Mouse (Mus musculus) hindbrain, embryonic 14.5 days (tissue): ENCODE data around the gene Pnpla1. TPM values are rescaled to one million over a fixed set of nuclear protein-coding genes. Genes with fewer than 3 reads are reported as not detected.

ENCODE experiments used
- ATAC-seq: fragments of 200-750 bp; cut with Nextera tagmentation; 2 replicates; pipeline ENCODE4 v1.8.0; 2017; ENCODE audit warnings: moderate number of reproducible peaks, mild to moderate bottlenecking, moderate TSS enrichment, moderate library complexity; ENCODE audit not compliant: low FRiP score
- DNase-seq: peaks from one replicate; pipeline ENCODE4 v3.0.0-alpha.2; 2015; ENCODE audit warnings: low spot score
- H3K27ac ChIP-seq: fragments of 300-500 bp; sonication (generic); 2 replicates; pipeline ENCODE4 v1.5.1; 2014; ENCODE audit warnings: mild to moderate bottlenecking, moderate library complexity
- H3K27me3 ChIP-seq: fragments of 300-500 bp; sonication (generic); 2 replicates; pipeline ENCODE4 v1.6.1; 2014; ENCODE audit warnings: mild to moderate bottlenecking, low read length, mixed read lengths; ENCODE audit not compliant: control insufficient read depth, insufficient read depth
- H3K36me3 ChIP-seq: fragments of 300-500 bp; sonication (generic); replicated peaks from 2 replicates; pipeline ENCODE4 v1.6.1; 2014; ENCODE audit not compliant: control insufficient read depth, insufficient read depth
- H3K4me1 ChIP-seq: fragments of 300-500 bp; sonication (generic); replicated peaks from 2 replicates; pipeline ENCODE4 v1.6.1; 2014; ENCODE audit warnings: antibody characterized with exemption, low read length, mixed read lengths; ENCODE audit not compliant: control insufficient read depth, insufficient read depth
- H3K4me2 ChIP-seq: fragments of 300-500 bp; sonication (generic); replicated peaks from 2 replicates; pipeline ENCODE4 v1.6.1; 2014; ENCODE audit warnings: mild to moderate bottlenecking, moderate library complexity
- H3K4me3 ChIP-seq: fragments of 300-500 bp; sonication (generic); replicated peaks from 2 replicates; pipeline ENCODE4 v1.5.1; 2014; ENCODE audit warnings: mild to moderate bottlenecking, low read length
- H3K9ac ChIP-seq: fragments of 300-500 bp; sonication (generic); 2 replicates; pipeline ENCODE4 v1.6.1; 2014
- H3K9me3 ChIP-seq: fragments of 300-500 bp; sonication (generic); 2 replicates; pipeline ENCODE4 v1.6.1; 2016; ENCODE audit warnings: low read length; ENCODE audit not compliant: control insufficient read depth
- WGBS: fragments of 180-500 bp; shearing (Covaris S2); extraction: QIAGEN DNeasy Blood & Tissue Kit; methylation state at CpG from one replicate; pipeline ENCODE4 v1.1.7; 2014; 5-methylcytosine and 5-hydroxymethylcytosine counted together
- polyA plus RNA-seq: library from polyadenylated mRNA; unstranded; fragments of >200 nt; fragmentation: Nextera tagmentation; extraction: Ambion mirVana; gene quantifications from 2 replicates; pipeline ENCODE4 v1.2.1, GENCODE M21; 2014

The Pnpla1 gene
- polyA plus RNA-seq, 1 experiment from 2014 or later = not detected

GRCm38 (mm10) chr17:28894050-28894767 lies 36.0 kb downstream of the Pnpla1 start:
- no peak for ATAC-seq
- DNase-seq = no peak
- no peak overlapping the region for H3K4me2 ChIP-seq
- H3K27ac ChIP-seq = no peak overlapping the region
- no peak overlapping the region for H3K4me3 ChIP-seq
- H3K4me1 ChIP-seq = no peaks in the 10 kb centered on the region
- H3K9me3 ChIP-seq = no peaks in the 10 kb centered on the region
- H3K27me3 ChIP-seq = no peaks in the 10 kb centered on the region
- 91% methylated on average over 11 of the region's 11 CpGs for WGBS
- no peaks in the 10 kb centered on the region for H3K36me3 ChIP-seq
- no peak overlapping the region for H3K9ac ChIP-seq

- no peak overlapping the region for H3K9ac ChIP-seq
- no peak overlapping the region for H3K4me3 ChIP-seq
- WGBS = 97% methylated on average over 21 of the region's 21 CpGs
- H3K4me2 ChIP-seq = no peak overlapping the region
- no peaks in the 10 kb centered on the region for H3K36me3 ChIP-seq
- H3K27me3 ChIP-seq = no peaks in the 10 kb centered on the region
- H3K27ac ChIP-seq = no peak overlapping the region
- no peaks in the 10 kb centered on the region for H3K4me1 ChIP-seq
- DNase-seq = no peak
- H3K9me3 ChIP-seq = no peaks in the 10 kb centered on the region
- ATAC-seq = no peak
Measured at GRCm38 (mm10) chr17:28895217-28895875, 37.1 kb downstream of the Pnpla1 start.

- WGBS = 91% methylated on average over 11 of the region's 11 CpGs
- H3K9me3 ChIP-seq = no peaks in the 10 kb centered on the region
- no peak overlapping the region for H3K9ac ChIP-seq
- DNase-seq = no peak
- no peak overlapping the region for H3K4me2 ChIP-seq
- H3K27ac ChIP-seq = no peak overlapping the region
- no peak for ATAC-seq
- H3K4me3 ChIP-seq = no peak overlapping the region
- H3K4me1 ChIP-seq = no peaks in the 10 kb centered on the region
- no peaks in the 10 kb centered on the region for H3K36me3 ChIP-seq
- H3K27me3 ChIP-seq = no peaks in the 10 kb centered on the region
Measured at GRCm38 (mm10) chr17:28896095-28896780, 38.0 kb downstream of the Pnpla1 start.

- no peaks in the 10 kb centered on the region for H3K36me3 ChIP-seq
- WGBS = 90% methylated on average over 5 of the region's 5 CpGs
Measured at GRCm38 (mm10) chr17:28897817-28898216, 39.6 kb downstream of the Pnpla1 start.

GRCm38 (mm10) chr17:28898249-28898648 lies 40.0 kb downstream of the Pnpla1 start:
- ATAC-seq = no peak
- 64% methylated on average over 5 of the region's 5 CpGs for WGBS
- DNase-seq = no peak
- H3K4me3 ChIP-seq = no peak overlapping the region
- H3K9ac ChIP-seq = no peak overlapping the region
- H3K9me3 ChIP-seq = no peaks in the 10 kb centered on the region
- no peak overlapping the region for H3K4me2 ChIP-seq
- no peaks in the 10 kb centered on the region for H3K36me3 ChIP-seq
- H3K27ac ChIP-seq = no peak overlapping the region
- H3K4me1 ChIP-seq = no peaks in the 10 kb centered on the region
- no peaks in the 10 kb centered on the region for H3K27me3 ChIP-seq

More at GRCm38 (mm10) chr17:28897817-28898216, 39.6 kb downstream of the Pnpla1 start:
- Histone ChIP-seq H3K9me3 (no peaks in the 10 kb centered on the region), H3K9ac (no peak overlapping the region), H3K4me2 (no peak overlapping the region), H3K4me1 (no peaks in the 10 kb centered on the region), H3K27ac (no peak overlapping the region), H3K27me3 (no peaks in the 10 kb centered on the region), H3K4me3 (no peak overlapping the region)
- no peak for ATAC-seq
- DNase-seq = no peak

GRCm38 (mm10) chr17:28899427-28899826 lies 41.2 kb downstream of the Pnpla1 start:
- Histone ChIP-seq H3K27ac (no peak overlapping the region), H3K4me3 (no peak overlapping the region), H3K4me2 (no peak overlapping the region), H3K27me3 (no peaks in the 10 kb centered on the region), H3K36me3 (no peaks in the 10 kb centered on the region), H3K4me1 (peaks cover 1% of the 10 kb centered on the region), H3K9ac (no peak overlapping the region), H3K9me3 (no peaks in the 10 kb centered on the region)
- 77% methylated on average over 19 of the region's 19 CpGs for WGBS
- ATAC-seq = no peak
- DNase-seq = no peak

- peaks cover 13% of the 10 kb centered on the region for H3K4me1 ChIP-seq
- no peaks in the 10 kb centered on the region for H3K27me3 ChIP-seq
- no peaks in the 10 kb centered on the region for H3K9me3 ChIP-seq
- H3K4me3 ChIP-seq = no peak overlapping the region
- ATAC-seq (no peak), DNase-seq (no peak)
- H3K9ac ChIP-seq = no peak overlapping the region
- H3K36me3 ChIP-seq = no peaks in the 10 kb centered on the region
- no peak overlapping the region for H3K27ac ChIP-seq
- no peak overlapping the region for H3K4me2 ChIP-seq
- WGBS = 76% methylated on average over 4 of the region's 4 CpGs
Measured at GRCm38 (mm10) chr17:28901559-28901958, 43.3 kb downstream of the Pnpla1 start.

GRCm38 (mm10) chr17:28904546-28905376 lies 46.5 kb downstream of the Pnpla1 start:
- H3K4me2 ChIP-seq = peak overlapping the region; percentile 6; the same call in 1 of the 2 replicates
- WGBS = 25% methylated on average over 23 of the region's 23 CpGs
- no peak overlapping the region for H3K4me3 ChIP-seq
- peak overlapping the region; percentile 87 for H3K27ac ChIP-seq
- H3K4me1 ChIP-seq = peaks cover 18% of the 10 kb centered on the region
- no peaks in the 10 kb centered on the region for H3K36me3 ChIP-seq
- peaks cover 7% of the 10 kb centered on the region for H3K27me3 ChIP-seq
- no peaks in the 10 kb centered on the region for H3K9me3 ChIP-seq
- DNase-seq (peak; percentile 83), ATAC-seq (peak; percentile 84)
- H3K9ac ChIP-seq = peak overlapping the region; percentile 31; the same call in 1 of the 2 replicates
